Mouse (Mus musculus) gastrocnemius, adult 18-20 months (tissue): ENCODE results near the gene Rapgef5. TPM values are rescaled to one million over a fixed set of nuclear protein-coding genes. Genes with fewer than 3 reads are reported as not detected.

Experiments
- DNase-seq: peaks from one replicate; pipeline ENCODE4 v3.0.0; 2021; ENCODE audit warnings: low spot score
- total RNA-seq, 2 experiments: library from RNA; stranded (reverse); gene quantifications; 2 replicates each; pipeline ENCODE4 v1.2.3; 2021

Rapgef5 gene
- total RNA-seq, 2 experiments from 2014 or later, result 3.7 to 4.6 TPM

- no peak for DNase-seq
Observed at GRCm38 (mm10) chr12:117528509-117529145, 12.3 kb downstream of the Rapgef5 start.

GRCm38 (mm10) chr12:117531106-117531505 is 14.8 kb downstream of the Rapgef5 start:
- no peak for DNase-seq

- no peak for DNase-seq
Observed at GRCm38 (mm10) chr12:117533176-117534086, 17.2 kb downstream of the Rapgef5 start.

- DNase-seq, result no peak
Observed at GRCm38 (mm10) chr12:117534087-117534751, 17.9 kb downstream of the Rapgef5 start.

- DNase-seq, result peak; percentile 6
Observed at GRCm38 (mm10) chr12:117540352-117540751, 24.1 kb downstream of the Rapgef5 start.

- no peak for DNase-seq
Observed at GRCm38 (mm10) chr12:117545277-117545676, 29.0 kb downstream of the Rapgef5 start.

- no peak for DNase-seq
Observed at GRCm38 (mm10) chr12:117553353-117553752, 37.1 kb downstream of the Rapgef5 start.

- no peak for DNase-seq
Observed at GRCm38 (mm10) chr12:117554612-117555063, 38.4 kb downstream of the Rapgef5 start.

GRCm38 (mm10) chr12:117560450-117560849 is 44.2 kb downstream of the Rapgef5 start:
- peak; percentile 6 for DNase-seq

GRCm38 (mm10) chr12:117561411-117562059 is 45.3 kb downstream of the Rapgef5 start:
- DNase-seq, result no peak

- DNase-seq, result no peak
Observed at GRCm38 (mm10) chr12:117562085-117562484, 45.8 kb downstream of the Rapgef5 start.

GRCm38 (mm10) chr12:117563859-117564258 is 47.6 kb downstream of the Rapgef5 start:
- no peak for DNase-seq

- DNase-seq, result no peak
Observed at GRCm38 (mm10) chr12:117566298-117566697, 50.0 kb downstream of the Rapgef5 start.

- DNase-seq, result no peak
Observed at GRCm38 (mm10) chr12:117569671-117570070, 53.4 kb downstream of the Rapgef5 start.

- DNase-seq, result no peak
Observed at GRCm38 (mm10) chr12:117584256-117584655, 68.0 kb downstream of the Rapgef5 start.

GRCm38 (mm10) chr12:117585390-117585789 is 69.1 kb downstream of the Rapgef5 start:
- no peak for DNase-seq

GRCm38 (mm10) chr12:117586124-117586523 is 69.8 kb downstream of the Rapgef5 start:
- DNase-seq, result peak; percentile 20

- no peak for DNase-seq
Observed at GRCm38 (mm10) chr12:117589186-117589585, 72.9 kb downstream of the Rapgef5 start.

GRCm38 (mm10) chr12:117592019-117592418 is 75.7 kb downstream of the Rapgef5 start:
- DNase-seq, result no peak

GRCm38 (mm10) chr12:117592583-117592982 is 76.3 kb downstream of the Rapgef5 start:
- DNase-seq, result no peak

- DNase-seq, result no peak
Observed at GRCm38 (mm10) chr12:117595179-117595578, 78.9 kb downstream of the Rapgef5 start.
